Mouse (Mus musculus): ENCODE measurements around the gene Nnat. TPM values are rescaled to one million over a fixed set of nuclear protein-coding genes. Genes with fewer than 3 reads are reported as not detected.

Gene Nnat
- polyA plus RNA-seq, 1 experiment from 2014 or later = 1,932 TPM

GRCm38 (mm10) chr2:157534163-157534562 is 25.7 kb upstream of the Nnat start:
- Histone ChIP-seq H3K4me1 (replicated peaks) (peaks cover 72% of the 10 kb centered on the region), H3K9me3 (no peaks in the 10 kb centered on the region), H3K27ac (peak overlapping the region; percentile 31; the same call in 1 of the 2 replicates), H3K9ac (replicated peaks) (no peak overlapping the region), H3K36me3 (no peaks in the 10 kb centered on the region), H3K27me3 (no peaks in the 10 kb centered on the region), H3K4me2 (no peak overlapping the region), H3K4me3 (replicated peaks) (no peak overlapping the region)
- 67% methylated on average over 4 of the region's 4 CpGs for WGBS
- no peak for ATAC-seq (ENCODE audit: insufficient number of reproducible peaks, insufficient read depth, low FRiP score, low TSS enrichment, low read depth)

- WGBS = 24% methylated on average over 7 of the region's 7 CpGs
- no peak overlapping the region; the same call in 1 of the 2 replicates for H3K9ac ChIP-seq (replicated peaks)
- H3K27ac ChIP-seq = 0 out of 2 replicates have a peak overlapping the region, but pooled peaks have one; percentile 31
- no peaks in the 10 kb centered on the region for H3K36me3 ChIP-seq
- H3K27me3 ChIP-seq = no peaks in the 10 kb centered on the region
- no peak overlapping the region for H3K4me3 ChIP-seq (replicated peaks)
- H3K9me3 ChIP-seq = no peaks in the 10 kb centered on the region
- H3K4me2 ChIP-seq = 0 out of 2 replicates have a peak overlapping the region, but pooled peaks have one; percentile 1
- ATAC-seq (ENCODE audit: insufficient number of reproducible peaks, insufficient read depth, low FRiP score, low TSS enrichment, low read depth) = no peak
- peaks cover 76% of the 10 kb centered on the region for H3K4me1 ChIP-seq (replicated peaks)
These were observed 23.3 kb upstream of the Nnat start for GRCm38 (mm10) chr2:157536476-157537081.

DNA sequence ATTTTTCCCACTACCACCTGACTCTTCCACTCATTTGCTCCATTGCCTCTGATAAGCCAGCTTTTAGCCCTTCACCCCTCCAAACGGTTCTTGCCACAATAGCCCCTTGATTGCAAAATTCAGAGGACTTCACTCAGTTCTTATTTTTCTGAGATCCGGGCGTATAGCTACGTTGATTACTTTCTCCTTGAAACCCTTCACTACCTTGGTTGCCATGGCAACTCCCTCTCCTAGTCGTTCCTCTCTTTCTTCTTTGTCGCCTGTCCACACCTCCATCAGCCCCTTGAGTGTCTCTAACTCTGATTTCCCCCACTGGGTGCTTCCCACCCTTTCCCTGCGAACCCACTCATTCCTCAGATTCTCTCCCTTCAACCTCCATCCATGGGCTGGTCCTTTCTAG is 22.8 kb upstream of the Nnat start:
- H3K36me3 ChIP-seq = no peaks in the 10 kb centered on the region
- H3K4me3 ChIP-seq (replicated peaks) = no peak overlapping the region
- H3K4me2 ChIP-seq = no peak overlapping the region
- H3K4me1 ChIP-seq (replicated peaks) = peaks cover 76% of the 10 kb centered on the region
- no peaks in the 10 kb centered on the region for H3K27me3 ChIP-seq
- peak overlapping the region; percentile 50; the same call in 1 of the 2 replicates for H3K27ac ChIP-seq
- H3K9me3 ChIP-seq = no peaks in the 10 kb centered on the region
- WGBS = 23% methylated on average over 7 of the region's 7 CpGs
- H3K9ac ChIP-seq (replicated peaks) = no peak overlapping the region; the same call in 1 of the 2 replicates
- ATAC-seq (ENCODE audit: insufficient number of reproducible peaks, insufficient read depth, low FRiP score, low TSS enrichment, low read depth) = no peak

GRCm38 (mm10) chr2:157540073-157540952 is 19.6 kb upstream of the Nnat start:
- Histone ChIP-seq H3K9me3 (no peaks in the 10 kb centered on the region), H3K4me2 (peak overlapping the region; percentile 11), H3K9ac (replicated peaks) (no peak overlapping the region), H3K4me1 (replicated peaks) (peaks cover 80% of the 10 kb centered on the region), H3K27ac (peak overlapping the region; percentile 36), H3K36me3 (peaks cover 7% of the 10 kb centered on the region; the same call in 1 of the 2 replicates), H3K27me3 (no peaks in the 10 kb centered on the region), H3K4me3 (replicated peaks) (no peak overlapping the region)
- ATAC-seq (ENCODE audit: insufficient number of reproducible peaks, insufficient read depth, low FRiP score, low TSS enrichment, low read depth) = no peak
- 69% methylated on average over 24 of the region's 24 CpGs for WGBS

- Histone ChIP-seq H3K27ac (peak overlapping the region; percentile 36), H3K4me3 (replicated peaks) (no peak overlapping the region), H3K27me3 (no peaks in the 10 kb centered on the region), H3K4me2 (peak overlapping the region; percentile 11; the same call in 1 of the 2 replicates), H3K9ac (replicated peaks) (no peak overlapping the region), H3K36me3 (peaks cover 7% of the 10 kb centered on the region; the same call in 1 of the 2 replicates), H3K9me3 (no peaks in the 10 kb centered on the region), H3K4me1 (replicated peaks) (peaks cover 84% of the 10 kb centered on the region)
- ATAC-seq (ENCODE audit: insufficient number of reproducible peaks, insufficient read depth, low FRiP score, low TSS enrichment, low read depth) = no peak
- WGBS = 38% methylated on average over 9 of the region's 9 CpGs
These were observed 18.8 kb upstream of the Nnat start for GRCm38 (mm10) chr2:157540953-157541569.

DNA sequence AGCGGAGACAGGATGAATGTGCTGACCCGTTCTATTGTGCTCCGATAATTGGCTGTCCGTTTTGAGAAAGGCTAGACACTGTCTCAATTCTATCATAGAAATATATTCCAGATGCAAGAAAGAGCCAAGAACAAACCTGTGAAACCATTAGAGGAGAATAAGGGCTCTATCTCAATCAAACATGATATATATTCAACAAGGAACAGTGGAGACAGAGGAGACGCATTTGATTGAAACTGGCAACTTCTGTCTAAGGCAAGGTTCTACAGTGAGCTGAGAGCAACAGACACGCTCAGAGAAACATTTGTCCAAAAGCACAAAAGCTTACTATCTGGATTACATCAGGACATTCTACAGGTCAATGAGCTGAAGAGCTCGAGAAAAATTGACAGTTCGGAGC is 18.2 kb upstream of the Nnat start:
- Histone ChIP-seq H3K4me3 (replicated peaks) (no peak overlapping the region), H3K27ac (no peak overlapping the region), H3K36me3 (peaks cover 9% of the 10 kb centered on the region; the same call in 1 of the 2 replicates), H3K4me1 (replicated peaks) (peaks cover 83% of the 10 kb centered on the region), H3K9ac (replicated peaks) (no peak overlapping the region), H3K4me2 (no peak overlapping the region), H3K9me3 (no peaks in the 10 kb centered on the region), H3K27me3 (no peaks in the 10 kb centered on the region)
- WGBS = 69% methylated on average over 8 of the region's 8 CpGs
- no peak for ATAC-seq (ENCODE audit: insufficient number of reproducible peaks, insufficient read depth, low FRiP score, low TSS enrichment, low read depth)

- peaks cover 17% of the 10 kb centered on the region for H3K36me3 ChIP-seq
- H3K27ac ChIP-seq = peak overlapping the region; percentile 18; the same call in 1 of the 2 replicates
- no peaks in the 10 kb centered on the region for H3K27me3 ChIP-seq
- no peak for ATAC-seq (ENCODE audit: insufficient number of reproducible peaks, insufficient read depth, low FRiP score, low TSS enrichment, low read depth)
- no peak overlapping the region for H3K9ac ChIP-seq (replicated peaks)
- WGBS = 71% methylated on average over 4 of the region's 4 CpGs
- no peak overlapping the region for H3K4me3 ChIP-seq (replicated peaks)
- no peaks in the 10 kb centered on the region for H3K9me3 ChIP-seq
- peaks cover 83% of the 10 kb centered on the region for H3K4me1 ChIP-seq (replicated peaks)
- no peak overlapping the region for H3K4me2 ChIP-seq
These were observed 17.5 kb upstream of the Nnat start for GRCm38 (mm10) chr2:157542415-157542814.

- Histone ChIP-seq H3K4me2 (no peak overlapping the region), H3K27ac (0 out of 2 replicates have a peak overlapping the region, but pooled peaks have one; percentile 51), H3K4me3 (replicated peaks) (no peak overlapping the region), H3K27me3 (no peaks in the 10 kb centered on the region), H3K36me3 (peaks cover 33% of the 10 kb centered on the region), H3K9me3 (no peaks in the 10 kb centered on the region), H3K4me1 (replicated peaks) (peaks cover 74% of the 10 kb centered on the region), H3K9ac (replicated peaks) (no peak overlapping the region)
- ATAC-seq (ENCODE audit: insufficient number of reproducible peaks, insufficient read depth, low FRiP score, low TSS enrichment, low read depth) = no peak
- 54% methylated on average over 9 of the region's 9 CpGs for WGBS
These were observed 15.5 kb upstream of the Nnat start for GRCm38 (mm10) chr2:157544333-157544888.

DNA sequence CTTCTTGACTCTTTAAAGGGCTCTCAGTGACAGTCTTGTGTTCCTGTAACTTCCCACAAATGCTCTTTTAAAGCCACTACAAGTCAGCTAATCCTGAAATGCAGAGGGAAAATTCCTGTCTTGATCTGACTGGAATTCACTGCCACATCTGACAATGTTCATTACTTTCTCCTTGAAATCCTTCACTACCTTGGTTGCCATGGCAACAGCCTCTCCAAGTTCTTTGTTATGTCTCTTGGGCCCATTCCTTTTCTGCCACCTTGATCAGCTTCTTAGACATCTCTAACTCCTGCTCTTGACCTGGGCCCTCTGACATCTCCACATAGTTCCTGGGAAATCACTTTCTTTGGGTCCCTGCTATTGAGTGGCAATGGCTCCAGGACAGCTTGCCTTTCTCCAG is 13.2 kb upstream of the Nnat start:
- Histone ChIP-seq H3K27ac (peak overlapping the region; percentile 18; the same call in 1 of the 2 replicates), H3K9ac (replicated peaks) (no peak overlapping the region), H3K9me3 (no peaks in the 10 kb centered on the region), H3K4me3 (replicated peaks) (no peak overlapping the region), H3K36me3 (peaks cover 34% of the 10 kb centered on the region), H3K4me1 (replicated peaks) (peaks cover 51% of the 10 kb centered on the region), H3K27me3 (no peaks in the 10 kb centered on the region), H3K4me2 (no peak overlapping the region)
- ATAC-seq (ENCODE audit: insufficient number of reproducible peaks, insufficient read depth, low FRiP score, low TSS enrichment, low read depth) = no peak

DNA sequence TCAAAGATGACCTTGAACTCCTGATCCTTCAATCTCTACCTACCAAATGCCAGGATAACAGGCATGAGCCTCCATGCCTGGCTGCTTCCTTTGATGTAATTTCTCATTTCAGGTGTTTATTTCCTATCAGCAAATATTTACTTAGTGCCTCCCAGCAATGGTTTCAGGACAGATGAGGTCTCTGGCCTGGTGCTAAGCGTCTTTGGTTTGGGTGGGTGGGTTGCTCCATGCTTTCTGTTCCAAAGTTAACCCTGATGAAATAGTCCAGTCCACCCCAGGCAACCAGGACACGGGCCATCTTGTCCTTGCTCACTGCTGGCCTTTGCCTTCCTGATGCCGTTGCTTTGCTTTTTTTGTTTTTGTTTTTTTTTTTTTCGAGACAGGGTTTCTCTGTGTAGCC is 9.6 kb upstream of the Nnat start:
- no peak overlapping the region for H3K9ac ChIP-seq (replicated peaks)
- H3K9me3 ChIP-seq = no peaks in the 10 kb centered on the region
- H3K27me3 ChIP-seq = no peaks in the 10 kb centered on the region
- peaks cover 27% of the 10 kb centered on the region for H3K36me3 ChIP-seq
- peaks cover 60% of the 10 kb centered on the region for H3K4me1 ChIP-seq (replicated peaks)
- 89% methylated on average over 4 of the region's 4 CpGs for WGBS
- H3K4me3 ChIP-seq (replicated peaks) = no peak overlapping the region
- no peak for ATAC-seq (ENCODE audit: insufficient number of reproducible peaks, insufficient read depth, low FRiP score, low TSS enrichment, low read depth)
- H3K4me2 ChIP-seq = no peak overlapping the region
- H3K27ac ChIP-seq = no peak overlapping the region
